Mouse (Mus musculus) lung, embryonic 15.5 days (tissue): Measurements from ENCODE around the gene Scimp. TPM values are rescaled to one million over a fixed set of nuclear protein-coding genes. Genes with fewer than 3 reads are reported as not detected.

Experiments
- ATAC-seq: fragments of 200-750 bp; cut with Nextera tagmentation; 2 replicates; pipeline ENCODE4 v1.8.0; 2017; ENCODE audit warnings: moderate number of reproducible peaks, borderline replicate concordance; ENCODE audit not compliant: low FRiP score, low TSS enrichment; ENCODE audit errors: extremely low read depth
- H3K27ac ChIP-seq: fragments of 300-500 bp; sonication (generic); 2 replicates; pipeline ENCODE4 v1.5.1; 2015; ENCODE audit warnings: moderate library complexity, mild to moderate bottlenecking, inconsistent platforms
- H3K27me3 ChIP-seq: fragments of 300-500 bp; sonication (generic); 2 replicates; pipeline ENCODE4 v1.6.1; 2015; ENCODE audit warnings: inconsistent platforms
- H3K36me3 ChIP-seq: fragments of 300-500 bp; sonication (generic); 2 replicates; pipeline ENCODE4 v1.6.1; 2015; ENCODE audit warnings: inconsistent platforms
- H3K4me1 ChIP-seq: fragments of 300-500 bp; sonication (generic); 2 replicates; pipeline ENCODE4 v1.6.1; 2015; ENCODE audit warnings: inconsistent platforms
- H3K4me2 ChIP-seq: fragments of 300-500 bp; sonication (generic); 2 replicates; pipeline ENCODE4 v1.6.1; 2015; ENCODE audit warnings: inconsistent platforms, mild to moderate bottlenecking, moderate library complexity
- H3K4me3 ChIP-seq: fragments of 300-500 bp; sonication (generic); 2 replicates; pipeline ENCODE4 v1.5.1; 2015; ENCODE audit warnings: mild to moderate bottlenecking, inconsistent platforms
- H3K9ac ChIP-seq: fragments of 300-500 bp; sonication (generic); 2 replicates; pipeline ENCODE4 v1.6.1; 2015; ENCODE audit warnings: inconsistent platforms
- H3K9me3 ChIP-seq: fragments of 300-500 bp; sonication (generic); 2 replicates; pipeline ENCODE4 v1.6.1; 2016; ENCODE audit warnings: inconsistent platforms
- whole genome bisulfite sequencing: fragments of 180-500 bp; shearing (Covaris S2); methylation state at CpG from one replicate; pipeline ENCODE4 v1.1.7; 2015; 5-methylcytosine and 5-hydroxymethylcytosine counted together
- polyA plus RNA-seq: library from polyadenylated mRNA; unstranded; fragments of >200 nt; fragmentation: Nextera tagmentation; extraction: Ambion mirVana; gene quantifications from 2 replicates; pipeline ENCODE4 v1.2.1, GENCODE M21; 2015

Scimp gene
- polyA plus RNA-seq, 1 experiment from 2014 or later = 0.46 TPM

- no peak overlapping the region for H3K4me3 ChIP-seq
- no peak overlapping the region for H3K9ac ChIP-seq
- H3K4me2 ChIP-seq = no peak overlapping the region
- 26% methylated on average over 1 of the region's 1 CpGs for WGBS
- H3K36me3 ChIP-seq = no peaks in the 10 kb centered on the region
- H3K9me3 ChIP-seq = no peaks in the 10 kb centered on the region
- H3K27ac ChIP-seq = no peak overlapping the region
- ATAC-seq = no peak
- no peaks in the 10 kb centered on the region for H3K27me3 ChIP-seq
- 0 out of 2 replicates have a peak, but pooled peaks cover 6% of the 10 kb centered on the region for H3K4me1 ChIP-seq
Observed at GRCm38 (mm10) chr11:70809011-70809410, 3.4 kb downstream of the Scimp start.

GRCm38 (mm10) chr11:70808101-70808500 lies 4.3 kb downstream of the Scimp start:
- no peak for ATAC-seq
- no peak overlapping the region for H3K9ac ChIP-seq
- no peak overlapping the region for H3K27ac ChIP-seq
- no peaks in the 10 kb centered on the region for H3K9me3 ChIP-seq
- no peak overlapping the region for H3K4me3 ChIP-seq
- H3K36me3 ChIP-seq = no peaks in the 10 kb centered on the region
- WGBS = 64% methylated on average over 3 of the region's 3 CpGs
- H3K27me3 ChIP-seq = no peaks in the 10 kb centered on the region
- H3K4me1 ChIP-seq = 0 out of 2 replicates have a peak, but pooled peaks cover 6% of the 10 kb centered on the region
- no peak overlapping the region for H3K4me2 ChIP-seq

- no peak for ATAC-seq
- Histone ChIP-seq H3K4me3 (no peak overlapping the region), H3K9me3 (no peaks in the 10 kb centered on the region), H3K27ac (no peak overlapping the region), H3K36me3 (no peaks in the 10 kb centered on the region), H3K4me1 (0 out of 2 replicates have a peak, but pooled peaks cover 6% of the 10 kb centered on the region), H3K4me2 (no peak overlapping the region), H3K9ac (no peak overlapping the region), H3K27me3 (no peaks in the 10 kb centered on the region)
- 88% methylated on average over 4 of the region's 4 CpGs for WGBS
Observed at GRCm38 (mm10) chr11:70807630-70808029, 4.8 kb downstream of the Scimp start.

- ATAC-seq = no peak
- no peaks in the 10 kb centered on the region for H3K36me3 ChIP-seq
- 0 out of 2 replicates have a peak, but pooled peaks cover 6% of the 10 kb centered on the region for H3K4me1 ChIP-seq
- H3K4me2 ChIP-seq = no peak overlapping the region
- no peak overlapping the region for H3K4me3 ChIP-seq
- H3K9ac ChIP-seq = no peak overlapping the region
- no peaks in the 10 kb centered on the region for H3K27me3 ChIP-seq
- no peak overlapping the region for H3K27ac ChIP-seq
- 76% methylated on average over 4 of the region's 4 CpGs for WGBS
- no peaks in the 10 kb centered on the region for H3K9me3 ChIP-seq
Observed at GRCm38 (mm10) chr11:70806697-70807096, 5.7 kb downstream of the Scimp start.

- no peak overlapping the region for H3K27ac ChIP-seq
Observed at GRCm38 (mm10) chr11:70805641-70806175, 6.7 kb downstream of the Scimp start.

GRCm38 (mm10) chr11:70804395-70804794 lies 8.0 kb downstream of the Scimp start:
- no peak overlapping the region for H3K9ac ChIP-seq
- no peak for ATAC-seq
- WGBS = 82% methylated on average over 3 of the region's 3 CpGs

More at GRCm38 (mm10) chr11:70805641-70806175, 6.7 kb downstream of the Scimp start:
- Histone ChIP-seq H3K27me3 (no peaks in the 10 kb centered on the region), H3K4me1 (0 out of 2 replicates have a peak, but pooled peaks cover 6% of the 10 kb centered on the region), H3K9me3 (no peaks in the 10 kb centered on the region), H3K9ac (no peak overlapping the region), H3K4me3 (no peak overlapping the region), H3K36me3 (no peaks in the 10 kb centered on the region), H3K4me2 (peak overlapping the region; percentile 31; the same call in 1 of the 2 replicates)
- WGBS = 55% methylated on average over 8 of the region's 8 CpGs
- no peak for ATAC-seq

GRCm38 (mm10) chr11:70803711-70804200 lies 8.6 kb downstream of the Scimp start:
- no peak overlapping the region for H3K4me3 ChIP-seq
- no peaks in the 10 kb centered on the region for H3K27me3 ChIP-seq
- no peak for ATAC-seq
- H3K4me1 ChIP-seq = 0 out of 2 replicates have a peak, but pooled peaks cover 6% of the 10 kb centered on the region
- H3K36me3 ChIP-seq = no peaks in the 10 kb centered on the region
- no peak overlapping the region for H3K9ac ChIP-seq
- 62% methylated on average over 6 of the region's 6 CpGs for WGBS
- H3K4me2 ChIP-seq = no peak overlapping the region
- H3K27ac ChIP-seq = no peak overlapping the region
- no peaks in the 10 kb centered on the region for H3K9me3 ChIP-seq

More at GRCm38 (mm10) chr11:70804395-70804794, 8.0 kb downstream of the Scimp start:
- Histone ChIP-seq H3K36me3 (no peaks in the 10 kb centered on the region), H3K9me3 (no peaks in the 10 kb centered on the region), H3K4me1 (0 out of 2 replicates have a peak, but pooled peaks cover 6% of the 10 kb centered on the region), H3K27me3 (no peaks in the 10 kb centered on the region), H3K27ac (no peak overlapping the region), H3K4me3 (no peak overlapping the region), H3K4me2 (no peak overlapping the region)

GRCm38 (mm10) chr11:70802865-70803261 lies 9.5 kb downstream of the Scimp start:
- Histone ChIP-seq H3K9ac (no peak overlapping the region), H3K4me1 (0 out of 2 replicates have a peak, but pooled peaks cover 6% of the 10 kb centered on the region), H3K27ac (no peak overlapping the region), H3K4me3 (no peak overlapping the region), H3K36me3 (no peaks in the 10 kb centered on the region), H3K27me3 (no peaks in the 10 kb centered on the region), H3K4me2 (no peak overlapping the region), H3K9me3 (no peaks in the 10 kb centered on the region)
- 58% methylated on average over 2 of the region's 2 CpGs for WGBS
- ATAC-seq = no peak

GRCm38 (mm10) chr11:70802208-70802864 lies 10.1 kb downstream of the Scimp start:
- WGBS = 94% methylated on average over 2 of the region's 2 CpGs
- no peak for ATAC-seq
- H3K4me1 ChIP-seq = 0 out of 2 replicates have a peak, but pooled peaks cover 6% of the 10 kb centered on the region

GRCm38 (mm10) chr11:70792409-70792808 lies 20.0 kb downstream of the Scimp start:
- H3K4me2 ChIP-seq = no peak overlapping the region
- H3K27me3 ChIP-seq = no peaks in the 10 kb centered on the region
- H3K4me1 ChIP-seq = no peaks in the 10 kb centered on the region
- 77% methylated on average over 1 of the region's 1 CpGs for WGBS
- no peaks in the 10 kb centered on the region for H3K9me3 ChIP-seq
- H3K27ac ChIP-seq = no peak overlapping the region
- H3K4me3 ChIP-seq = no peak overlapping the region
- no peak overlapping the region for H3K9ac ChIP-seq
- H3K36me3 ChIP-seq = no peaks in the 10 kb centered on the region
- no peak for ATAC-seq

More at GRCm38 (mm10) chr11:70802208-70802864, 10.1 kb downstream of the Scimp start:
- Histone ChIP-seq H3K27ac (no peak overlapping the region), H3K9me3 (no peaks in the 10 kb centered on the region), H3K36me3 (no peaks in the 10 kb centered on the region), H3K4me3 (no peak overlapping the region), H3K9ac (no peak overlapping the region), H3K4me2 (no peak overlapping the region), H3K27me3 (no peaks in the 10 kb centered on the region)

GRCm38 (mm10) chr11:70791676-70792075 lies 20.7 kb downstream of the Scimp start:
- H3K4me1 ChIP-seq = no peaks in the 10 kb centered on the region
- no peak overlapping the region for H3K4me2 ChIP-seq
- H3K27me3 ChIP-seq = no peaks in the 10 kb centered on the region
- no peak overlapping the region for H3K27ac ChIP-seq
- no peaks in the 10 kb centered on the region for H3K36me3 ChIP-seq
- no peak overlapping the region for H3K9ac ChIP-seq
- WGBS = 66% methylated on average over 5 of the region's 5 CpGs
- no peaks in the 10 kb centered on the region for H3K9me3 ChIP-seq
- ATAC-seq = no peak
- no peak overlapping the region for H3K4me3 ChIP-seq

- Histone ChIP-seq H3K4me2 (no peak overlapping the region), H3K27me3 (no peaks in the 10 kb centered on the region), H3K9me3 (no peaks in the 10 kb centered on the region), H3K4me3 (no peak overlapping the region), H3K4me1 (no peaks in the 10 kb centered on the region), H3K27ac (no peak overlapping the region), H3K9ac (no peak overlapping the region), H3K36me3 (no peaks in the 10 kb centered on the region)
- WGBS = 54% methylated on average over 7 of the region's 7 CpGs
- ATAC-seq = no peak
Observed at GRCm38 (mm10) chr11:70790874-70791551, 21.4 kb downstream of the Scimp start.
